Mouse (Mus musculus) midbrain, embryonic 11.5 days (tissue): Measurements from ENCODE around the gene Midn. TPM values are rescaled to one million over a fixed set of nuclear protein-coding genes. Genes with fewer than 3 reads are reported as not detected.
A peak's percentile ranks its signal among the peaks of the same experiment; 100 is the strongest.

Experiments
- ATAC-seq: fragments of 200-750 bp; cut with Nextera tagmentation; 2 replicates; pipeline ENCODE4 v1.8.0; 2017; ENCODE audit warnings: moderate TSS enrichment, moderate library complexity; ENCODE audit not compliant: low FRiP score
- DNase-seq: peaks from one replicate; pipeline ENCODE4 v3.0.0; 2015; ENCODE audit warnings: low spot score; ENCODE audit errors: missing footprints
- H3K27ac ChIP-seq: fragments of 300-500 bp; sonication (generic); 2 replicates; pipeline ENCODE4 v1.5.1; 2014; ENCODE audit warnings: low read depth, low read length
- H3K27me3 ChIP-seq: fragments of 300-500 bp; sonication (generic); 2 replicates; pipeline ENCODE4 v1.6.1; 2014; ENCODE audit warnings: mild to moderate bottlenecking, low read length, moderate library complexity, mixed read lengths; ENCODE audit not compliant: control insufficient read depth, insufficient read depth
- H3K36me3 ChIP-seq: fragments of 300-500 bp; sonication (generic); 2 replicates; pipeline ENCODE4 v1.6.1; 2014; ENCODE audit warnings: mild to moderate bottlenecking, low read length, moderate library complexity, mixed read lengths; ENCODE audit not compliant: control insufficient read depth, insufficient read depth
- H3K4me1 ChIP-seq: fragments of 300-500 bp; sonication (generic); 2 replicates; pipeline ENCODE4 v1.6.1; 2014; ENCODE audit warnings: low read length; ENCODE audit not compliant: control insufficient read depth, insufficient read depth
- H3K4me2 ChIP-seq: fragments of 300-500 bp; sonication (generic); 2 replicates; pipeline ENCODE4 v1.6.1; 2014; ENCODE audit warnings: mild to moderate bottlenecking, moderate library complexity
- H3K4me3 ChIP-seq: fragments of 300-500 bp; sonication (generic); 2 replicates; pipeline ENCODE4 v1.5.1; 2014; ENCODE audit warnings: low read depth, low read length
- H3K9ac ChIP-seq: fragments of 300-500 bp; sonication (generic); 2 replicates; pipeline ENCODE4 v1.6.1; 2014; ENCODE audit warnings: low read length
- H3K9me3 ChIP-seq: fragments of 300-500 bp; sonication (generic); 2 replicates; pipeline ENCODE4 v1.6.1; 2016; ENCODE audit warnings: low read length; ENCODE audit not compliant: control insufficient read depth
- WGBS: fragments of 180-500 bp; shearing (Covaris S2); extraction: QIAGEN DNeasy Blood & Tissue Kit; methylation state at CpG from one replicate; pipeline ENCODE4 v1.1.7; 2014; 5-methylcytosine and 5-hydroxymethylcytosine counted together
- polyA plus RNA-seq: library from polyadenylated mRNA; unstranded; fragments of >200 nt; fragmentation: Nextera tagmentation; extraction: Ambion mirVana; gene quantifications from 2 replicates; pipeline ENCODE4 v1.2.1, GENCODE M21; 2014

Midn gene
- polyA plus RNA-seq, 1 experiment from 2014 or later, result 71.3 TPM

GRCm38 (mm10) chr10:80156752-80157053 is 8.6 kb downstream of the Midn start:
- DNase-seq, result no peak
- Histone ChIP-seq H3K9me3 (no peaks in the 10 kb centered on the region), H3K27me3 (no peaks in the 10 kb centered on the region), H3K4me3 (no peak overlapping the region), H3K9ac (no peak overlapping the region), H3K36me3 (peaks cover 57% of the 10 kb centered on the region), H3K4me1 (peaks cover 75% of the 10 kb centered on the region), H3K4me2 (no peak overlapping the region), H3K27ac (peak overlapping the region; percentile 76; the same call in 1 of the 2 replicates)
- ATAC-seq, result no peak
- 66% methylated on average over 7 of the region's 7 CpGs for WGBS

- Histone ChIP-seq H3K4me3 (no peak overlapping the region), H3K27ac (peak overlapping the region; percentile 76), H3K9me3 (no peaks in the 10 kb centered on the region), H3K9ac (no peak overlapping the region; the same call in 1 of the 2 replicates), H3K4me2 (no peak overlapping the region), H3K27me3 (no peaks in the 10 kb centered on the region), H3K36me3 (peaks cover 53% of the 10 kb centered on the region), H3K4me1 (peaks cover 72% of the 10 kb centered on the region)
- WGBS, result 66% methylated on average over 15 of the region's 15 CpGs
- DNase-seq (no peak), ATAC-seq (no peak)
These were observed 9.3 kb downstream of the Midn start for GRCm38 (mm10) chr10:80157141-80157929.

- 16% methylated on average over 16 of the region's 18 CpGs for WGBS
- Histone ChIP-seq H3K36me3 (peaks cover 42% of the 10 kb centered on the region), H3K27me3 (no peaks in the 10 kb centered on the region), H3K4me3 (peak overlapping the region; percentile 39; the same call in 1 of the 2 replicates), H3K4me2 (0 out of 2 replicates have a peak overlapping the region, but pooled peaks have one; percentile 14), H3K4me1 (peaks cover 61% of the 10 kb centered on the region), H3K27ac (peak overlapping the region; percentile 76), H3K9me3 (no peaks in the 10 kb centered on the region), H3K9ac (0 out of 2 replicates have a peak overlapping the region, but pooled peaks have one; percentile 16)
- ATAC-seq (peak; percentile 14), DNase-seq (peak; percentile 94)
These were observed 10.4 kb downstream of the Midn start for GRCm38 (mm10) chr10:80158307-80158986.

GRCm38 (mm10) chr10:80159021-80159560 is 11.0 kb downstream of the Midn start:
- 7% methylated on average over 12 of the region's 12 CpGs for WGBS
- Histone ChIP-seq H3K9ac (peak overlapping the region; percentile 43), H3K36me3 (peaks cover 35% of the 10 kb centered on the region), H3K4me1 (peaks cover 55% of the 10 kb centered on the region), H3K4me2 (peak overlapping the region; percentile 68), H3K27me3 (peaks cover 3% of the 10 kb centered on the region; the same call in 1 of the 2 replicates), H3K27ac (peak overlapping the region; percentile 76), H3K4me3 (peak overlapping the region; percentile 39), H3K9me3 (no peaks in the 10 kb centered on the region)
- no peak for DNase-seq
- peak; percentile 1; the same call in 1 of the 2 replicates for ATAC-seq

- Histone ChIP-seq H3K9me3 (no peaks in the 10 kb centered on the region), H3K4me2 (peak overlapping the region; percentile 68), H3K27ac (peak overlapping the region; percentile 76), H3K27me3 (peaks cover 4% of the 10 kb centered on the region; the same call in 1 of the 2 replicates), H3K36me3 (peaks cover 28% of the 10 kb centered on the region), H3K4me1 (peaks cover 54% of the 10 kb centered on the region), H3K4me3 (peak overlapping the region; percentile 39), H3K9ac (peak overlapping the region; percentile 43)
- ATAC-seq (peak; percentile 83), DNase-seq (peak; percentile 100)
- WGBS, result under 1% methylated on average over 55 of the region's 55 CpGs
These were observed 11.7 kb downstream of the Midn start for GRCm38 (mm10) chr10:80159561-80160454.

- ATAC-seq, result no peak
These were observed 12.6 kb downstream of the Midn start for GRCm38 (mm10) chr10:80160455-80161371.

GRCm38 (mm10) chr10:80161522-80162242 is 13.6 kb downstream of the Midn start:
- no peak for ATAC-seq
- H3K4me1 ChIP-seq, result peaks cover 58% of the 10 kb centered on the region
- no peak overlapping the region for H3K4me3 ChIP-seq
- no peaks in the 10 kb centered on the region for H3K9me3 ChIP-seq
- 14% methylated on average over 6 of the region's 7 CpGs for WGBS
- H3K4me2 ChIP-seq, result peak overlapping the region; percentile 68
- peak overlapping the region; percentile 57 for H3K27ac ChIP-seq
- peaks cover 4% of the 10 kb centered on the region; the same call in 1 of the 2 replicates for H3K27me3 ChIP-seq
- H3K9ac ChIP-seq, result peak overlapping the region; percentile 53; the same call in 1 of the 2 replicates
- no peak for DNase-seq
- peaks cover 11% of the 10 kb centered on the region for H3K36me3 ChIP-seq

More at GRCm38 (mm10) chr10:80160455-80161371, 12.6 kb downstream of the Midn start:
- 2% methylated on average over 32 of the region's 33 CpGs for WGBS
- Histone ChIP-seq H3K27me3 (peaks cover 4% of the 10 kb centered on the region; the same call in 1 of the 2 replicates), H3K36me3 (peaks cover 19% of the 10 kb centered on the region), H3K9ac (peak overlapping the region; percentile 53), H3K4me3 (peak overlapping the region; percentile 39), H3K4me1 (peaks cover 56% of the 10 kb centered on the region), H3K4me2 (peak overlapping the region; percentile 68), H3K27ac (peak overlapping the region; percentile 57), H3K9me3 (no peaks in the 10 kb centered on the region)
- DNase-seq, result peak; percentile 91
